Mouse (Mus musculus): ENCODE data around the gene Clcnkb.

- TF ChIP-seq POLR2A (IDR thresholded peaks at IDR 0.05; ENCODE audit: borderline replicate concordance, low read depth, low read length), result no peak
- TF ChIP-seq CTCF (IDR thresholded peaks at IDR 0.05; ENCODE audit: low read depth, low read length), result no peak
Observed at GRCm38 (mm10) chr4:141444451-141445327, 28.9 kb upstream of the Clcnkb start, which contains the start of gene Zbtb17.

All from bone marrow macrophage, adult 2 months (primary cell).